8 mouse cellular contexts compared by ENCODE assay signal in genomic region chr13:104178650-104179121, GRCm38 (mm10). TPM values are rescaled to one million over a fixed set of nuclear protein-coding genes. Genes with fewer than 3 reads are reported as not detected.
DNase-seq lines count a peak whose midpoint lies in the region; ATAC-seq and TF ChIP-seq lines count a peak whose summit lies in the region.

Gene Trim23 (plus strand): TSS chr13:104178797.

- intact Hi-C loops in gastrocnemius, adult 2 months (cut with DNase I): loop anchor here (5.0 kb wide), 1 partner anchor 49 kb away; the partner anchor contains the start of genes Cenpk and Ppwd1
- intact Hi-C loops in left cerebral cortex, adult 2 months (cut with DNase I): no loop called here

- WGBS in hindbrain, postnatal 0 days: under 1% methylated on average over 37 of the region's 38 CpGs

- peak within 1 kb of the TSS; percentile 75 for H3K4me2 ChIP-seq in hindbrain, postnatal 0 days (ENCODE audit: low read depth, low read length)

- H3K27me3 ChIP-seq in hindbrain, postnatal 0 days (ENCODE audit: insufficient read depth, low read length): no peaks in the 10 kb centered on the region

- DNase-seq in ZHBTc4 (ENCODE audit: low read depth, low spot score): peak; percentile 99
- DNase-seq in gastrocnemius, adult 2 months: peak; percentile 99
- peak; percentile 100 for DNase-seq in hindbrain, postnatal 0 days (ENCODE audit: low spot score)
- peak; percentile 94 to 97 for DNase-seq in left cerebral cortex, adult 2 months (ENCODE audit: extremely low spot score in 1 of 2, low spot score in 2 of 2)
- peak; percentile 98 for DNase-seq in right cerebral cortex, adult 2 months (ENCODE audit: low spot score in 2 of 2)
- DNase-seq in urinary bladder, postnatal 14 days (ENCODE audit: low spot score): peak; percentile 98

- no peaks in the 10 kb centered on the region for H3K9me3 ChIP-seq in hindbrain, postnatal 0 days (ENCODE audit: low read length)

- H3K27ac ChIP-seq in gastrocnemius, adult 2 months: peak within 1 kb of the TSS; percentile 92
- H3K27ac ChIP-seq in hindbrain, postnatal 0 days: peak within 1 kb of the TSS; percentile 84
- peak within 1 kb of the TSS; percentile 95 for H3K27ac ChIP-seq in left cerebral cortex, adult 2 months

- H3K4me1 ChIP-seq in hindbrain, postnatal 0 days (ENCODE audit: insufficient read depth, low read length): peaks cover 5% of the 10 kb centered on the region; the same call in 1 of the 2 replicates

- H3K4me3 ChIP-seq in gastrocnemius, adult 2 months: peak within 1 kb of the TSS; percentile 85
- H3K4me3 ChIP-seq in hindbrain, postnatal 0 days (ENCODE audit: low read length): peak within 1 kb of the TSS; percentile 94
- H3K4me3 ChIP-seq in left cerebral cortex, adult 2 months: peak within 1 kb of the TSS; percentile 73

- peak; percentile 94 for ATAC-seq in common myeloid progenitor, adult 5-6 weeks (replicated peaks; ENCODE audit: low read depth, poor library complexity, severe bottlenecking)
- peak; percentile 100 for ATAC-seq in hindbrain, postnatal 0 days
- peak; percentile 91 for ATAC-seq in megakaryocyte, adult 5-6 weeks (ENCODE audit: poor library complexity, severe bottlenecking)

- peak; percentile 43 for TF ChIP-seq CTCF in gastrocnemius, adult 2 months (IDR thresholded peaks at IDR 0.05)
- TF ChIP-seq CTCF in hindbrain, postnatal 0 days (IDR thresholded peaks at IDR 0.05; ENCODE audit: low read depth): peak; percentile 62
- TF ChIP-seq CTCF in left cerebral cortex, adult 2 months (IDR thresholded peaks at IDR 0.05): peak; percentile 3; the same call in 1 of the 2 replicates

- H3K36me3 ChIP-seq in hindbrain, postnatal 0 days (ENCODE audit: insufficient read depth, low read length): 0 out of 2 replicates have a peak, but pooled peaks cover 5% of the 10 kb centered on the region

- H3K9ac ChIP-seq in hindbrain, postnatal 0 days (replicated peaks; ENCODE audit: low read length): peak within 1 kb of the TSS; percentile 89

RNA-seq across cellular contexts. Expression of gene Trim23, which starts in this region (rescaled TPM):
- 25.1 and 25.3 TPM in 2 replicates for total RNA-seq in common myeloid progenitor, adult 5-6 weeks (2017)
- 10 to 100 TPM; 23.6 to 26.2 TPM for total RNA-seq in gastrocnemius, adult 2 months (2021)
- 27.5 and 29.7 TPM in 2 replicates for total RNA-seq in hindbrain, postnatal 0 days (2014; rRNA removed)
- polyA plus RNA-seq in hindbrain, postnatal 0 days (2015; fragmentation: Nextera tagmentation; extraction: Ambion mirVana): 28.8 and 30.7 TPM in 2 replicates
- 10 to 100 TPM; 52.5 to 56.1 TPM for total RNA-seq in left cerebral cortex, adult 2 months (2021)
- 7.4 and 9.8 TPM in 2 replicates for total RNA-seq in megakaryocyte, adult 5-6 weeks (2015)
- total RNA-seq in megakaryocyte, adult 5-6 weeks (2017): 13.4 and 15.2 TPM in 2 replicates

Comparison
In these comparisons a context has a peak if more than half of its experiments do, and no peak if none do; other contexts are left out.
1. Peak in every context shown above with its lines: DNase-seq, ATAC-seq, H3K4me3 ChIP-seq and H3K27ac ChIP-seq.
2. CTCF ChIP-seq: peak in every context shown above with its lines; median percentile 62 in hindbrain, postnatal 0 days; 43 in gastrocnemius, adult 2 months; 3 in left cerebral cortex, adult 2 months.